Comparison of ENCODE assay signal across 8 mouse cellular contexts in the genomic region with DNA sequence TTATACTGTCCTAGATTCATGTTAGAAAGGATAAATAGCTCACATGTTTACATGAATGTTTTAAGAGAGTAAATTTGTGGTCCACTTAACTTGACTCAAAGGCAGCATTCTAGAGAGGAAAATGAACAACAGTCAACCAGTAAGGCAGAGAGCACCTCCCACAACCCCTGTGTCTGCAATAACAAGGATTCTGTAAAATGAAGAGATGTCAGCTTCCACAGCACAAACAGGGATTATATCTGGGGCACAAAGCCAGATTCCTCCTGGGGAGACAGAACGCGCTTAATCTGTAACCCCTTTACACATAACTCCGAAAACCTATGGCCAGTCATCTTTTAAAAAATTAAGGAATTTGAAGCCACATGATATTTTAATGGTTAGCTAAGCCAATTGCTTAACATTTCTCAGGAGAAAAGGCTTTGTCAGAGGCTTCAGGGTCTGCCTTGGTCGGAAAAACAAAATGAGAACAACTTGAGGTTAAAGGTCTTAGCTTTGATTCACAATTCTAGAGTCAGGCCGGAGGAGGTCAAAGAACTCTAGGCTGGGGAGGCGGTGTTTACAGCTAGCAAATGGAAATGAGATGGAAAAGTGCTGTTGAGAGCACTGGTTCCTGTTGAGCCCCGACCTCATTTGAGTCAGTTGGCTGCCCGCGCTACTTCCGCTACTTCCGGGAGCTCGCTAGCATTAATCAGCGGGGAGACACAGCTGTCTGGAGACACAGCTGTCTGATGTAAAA.
DNase-seq lines count a peak whose midpoint lies in the region; ATAC-seq lines count a peak whose summit lies in the region.

No protein-coding gene starts in this region.

- H3K27ac ChIP-seq in limb, embryonic 10.5 days, result peak overlapping the region; percentile 42; the same call in 1 of the 2 replicates
- H3K27ac ChIP-seq in midbrain, embryonic 14.5 days (replicated peaks; ENCODE audit: low read depth, low read length), result no peak overlapping the region

- no peak overlapping the region for H3K4me3 ChIP-seq in limb, embryonic 10.5 days
- H3K4me3 ChIP-seq in midbrain, embryonic 14.5 days (replicated peaks; ENCODE audit: low read depth, low read length), result no peak overlapping the region

- H3K36me3 ChIP-seq in limb, embryonic 10.5 days, result no peaks in the 10 kb centered on the region
- H3K36me3 ChIP-seq in midbrain, embryonic 14.5 days (ENCODE audit: control insufficient read depth, insufficient read depth, low read length), result no peaks in the 10 kb centered on the region

- DNase-seq in cerebellum, postnatal 14 days, result peak; percentile 20 to 49
- DNase-seq in cerebellum, postnatal 4 days (ENCODE audit: low spot score in 2 of 2), result no peak
- DNase-seq in adrenal gland, postnatal 36 days, result peak; percentile 18 to 27
- peak; percentile 8 to 9 for DNase-seq in heart, postnatal 36 days
- peak; percentile 48 for DNase-seq in limb, embryonic 10.5 days (ENCODE audit: low spot score)
- peak; percentile 41 for DNase-seq in midbrain, embryonic 14.5 days
- peak; percentile 71 for DNase-seq in yolk sac, embryonic 10.5 days (ENCODE audit: low spot score)
- DNase-seq in layer of hippocampus, adult 9-10 months (ENCODE audit: low spot score), result no peak

- intact Hi-C loops in heart, postnatal 36 days (cut with DNase I), result no loop called here

- no peaks in the 10 kb centered on the region for H3K27me3 ChIP-seq in limb, embryonic 10.5 days (ENCODE audit: low read depth, poor library complexity, severe bottlenecking)
- no peaks in the 10 kb centered on the region for H3K27me3 ChIP-seq in midbrain, embryonic 14.5 days (ENCODE audit: control insufficient read depth, insufficient read depth, low read length)

- no peak overlapping the region for H3K9ac ChIP-seq in midbrain, embryonic 14.5 days (replicated peaks; ENCODE audit: low read length)

- ATAC-seq in midbrain, embryonic 14.5 days (ENCODE audit: low FRiP score, low TSS enrichment), result 0 out of 2 replicates have a peak, but pooled peaks have one; percentile 21

- no peaks in the 10 kb centered on the region for H3K9me3 ChIP-seq in limb, embryonic 10.5 days (replicated peaks)
- H3K9me3 ChIP-seq in midbrain, embryonic 14.5 days (ENCODE audit: control insufficient read depth, low read length), result no peaks in the 10 kb centered on the region

- 60% methylated on average over 13 of the region's 13 CpGs for WGBS in limb, embryonic 10.5 days
- 43% methylated on average over 13 of the region's 13 CpGs for WGBS in midbrain, embryonic 14.5 days

- H3K4me1 ChIP-seq in limb, embryonic 10.5 days, result peaks cover 14% of the 10 kb centered on the region
- H3K4me1 ChIP-seq in midbrain, embryonic 14.5 days (ENCODE audit: control insufficient read depth, insufficient read depth, low read length), result no peaks in the 10 kb centered on the region; the same call in 1 of the 2 replicates

- H3K4me2 ChIP-seq in midbrain, embryonic 14.5 days (ENCODE audit: low read length), result peak overlapping the region; percentile 28

Comparison
In these comparisons a context has a peak if more than half of its experiments do, and no peak if none do; other contexts are left out.
1. DNase-seq: peak in cerebellum, postnatal 14 days (2 of 2), adrenal gland, postnatal 36 days (2 of 2), heart, postnatal 36 days (2 of 2), limb, embryonic 10.5 days (single experiment), midbrain, embryonic 14.5 days (single experiment) and yolk sac, embryonic 10.5 days (single experiment); none in cerebellum, postnatal 4 days (0 of 2) and layer of hippocampus, adult 9-10 months (single experiment).